Mouse (Mus musculus) bone marrow, adult 2 months (tissue): ENCODE results near the gene Il1rapl2. TPM values are rescaled to one million over a fixed set of nuclear protein-coding genes. Genes with fewer than 3 reads are reported as not detected.

ENCODE experiments used
- H3K27ac ChIP-seq: fragments of 200-500 bp; 2 replicates; pipeline ENCODE4 v1.5.1; 2012; ENCODE audit warnings: low read depth, mild to moderate bottlenecking, control low read depth, inconsistent platforms, low read length; ENCODE audit not compliant: control insufficient read depth, poor library complexity, insufficient read depth
- H3K4me1 ChIP-seq: fragments of 200-500 bp; 2 replicates; pipeline ENCODE4 v1.6.1; 2011; ENCODE audit warnings: low read length; ENCODE audit not compliant: control insufficient read depth, insufficient read depth
- H3K4me3 ChIP-seq: fragments of 200-500 bp; replicated peaks from 2 replicates; pipeline ENCODE3; 2011; ENCODE audit warnings: mild to moderate bottlenecking, low read depth, low read length, control low read depth; ENCODE audit not compliant: control insufficient read depth
- CTCF ChIP-seq: fragments of 200-500 bp; IDR thresholded peaks from 2 replicates; pipeline ENCODE4 v1.5.1; 2011; ENCODE audit warnings: low read length, control low read depth; ENCODE audit not compliant: control insufficient read depth, insufficient read depth
- POLR2A ChIP-seq: fragments of 200-500 bp; IDR thresholded peaks from 2 replicates; pipeline ENCODE4 v1.6.1; 2011; ENCODE audit warnings: low read depth, mild to moderate bottlenecking, control low read depth, low read length, borderline replicate concordance; ENCODE audit not compliant: control insufficient read depth
- WGBS: fragments of 180-500 bp; shearing (Covaris S2); methylation state at CpG from one replicate; pipeline ENCODE4 v1.1.7; 2018; 5-methylcytosine and 5-hydroxymethylcytosine counted together
- polyA plus RNA-seq: library from polyadenylated mRNA; stranded (reverse); fragments of >200 nt; gene quantifications from 2 replicates; pipeline ENCODE4 v1.2.4, GENCODE M21; 2011; ENCODE audit warnings: low replicate concordance; ENCODE audit not compliant: missing spikeins, insufficient read depth, insufficient read length

Gene Il1rapl2
- polyA plus RNA-seq, 1 experiment, result not detected

DNA sequence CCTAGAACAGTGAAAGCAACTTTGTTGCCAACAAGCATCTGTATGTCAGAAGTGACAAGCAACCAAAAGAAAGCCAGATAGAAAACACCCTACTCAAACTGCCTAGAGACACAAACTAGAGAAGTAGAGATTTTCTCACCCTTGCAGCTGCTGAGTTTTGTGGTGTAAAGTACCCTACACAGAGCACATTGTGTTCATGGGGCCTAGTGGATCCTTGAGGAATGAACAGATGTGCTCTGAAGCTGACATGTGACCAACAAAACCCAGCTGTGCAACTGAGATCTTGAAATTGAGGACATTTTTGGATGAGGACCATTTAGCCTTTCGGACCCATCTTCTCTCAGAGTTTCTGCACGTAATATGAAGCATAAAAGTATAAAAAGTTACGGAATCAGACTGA, 1268.0 kb downstream of the Il1rapl2 start:
- Histone ChIP-seq H3K4me1 (no peaks in the 10 kb centered on the region), H3K27ac (no peak overlapping the region), H3K4me3 (no peak overlapping the region)
- TF ChIP-seq POLR2A (no peak), CTCF (no peak)
- WGBS, result 78% methylated on average over 3 of the region's 3 CpGs
